Mouse (Mus musculus): ENCODE measurements around the gene Tubgcp3. TPM values are rescaled to one million over a fixed set of nuclear protein-coding genes. Genes with fewer than 3 reads are reported as not detected.
"Not testable (repeated sequence)": the region's sequence is repeated elsewhere in the genome, so short reads cannot be mapped to it uniquely, and the experiment has no call there.

Gene Tubgcp3
- total and polyA plus RNA-seq, 2 experiments from 2014 or later, result 24.9 to 40.0 TPM

DNA sequence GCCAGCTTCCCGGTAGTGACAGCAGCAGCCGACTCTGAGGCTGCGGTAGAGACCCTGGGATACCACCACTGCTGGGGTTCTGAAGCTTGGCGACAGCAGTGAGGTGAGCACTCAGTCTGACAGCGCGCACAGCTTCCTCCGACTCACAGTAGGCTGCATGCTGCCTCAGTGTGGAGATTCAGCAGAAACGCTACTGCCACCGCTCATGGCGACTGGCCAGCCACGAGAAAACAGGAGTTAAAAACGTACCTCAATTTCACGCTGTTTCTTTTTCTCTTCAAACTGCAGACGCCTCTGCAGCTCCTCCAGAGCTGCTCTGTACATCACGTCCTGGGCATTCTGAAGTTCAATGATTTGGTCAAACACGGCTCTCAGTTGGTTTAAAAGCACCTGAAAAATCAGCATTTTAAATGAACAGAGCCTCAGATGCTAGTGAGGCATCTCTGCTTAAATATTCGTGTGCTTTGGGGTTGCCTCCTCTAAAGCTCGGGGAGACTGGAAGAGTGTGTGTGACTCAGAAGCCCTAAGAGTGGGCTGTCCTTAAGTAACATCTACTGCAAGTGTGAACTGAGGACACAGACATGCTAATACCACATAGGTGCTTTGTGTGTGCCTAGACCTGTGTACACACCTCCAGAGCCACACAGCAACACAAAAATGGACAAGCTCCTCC, 50.4 kb downstream of the Tubgcp3 start:
- Histone ChIP-seq H3K9ac (replicated peaks; ENCODE audit: low read length) (no peak overlapping the region), H3K27ac (no peak overlapping the region), H3K4me2 (ENCODE audit: low read depth, low read length) (no peak overlapping the region), H3K4me1 (ENCODE audit: insufficient read depth, low read length) (no peaks in the 10 kb centered on the region), H3K4me3 (ENCODE audit: low read length) (no peak overlapping the region), H3K9me3 (ENCODE audit: low read length) (no peaks in the 10 kb centered on the region), H3K36me3 (ENCODE audit: insufficient read depth, low read length) (peaks cover 38% of the 10 kb centered on the region), H3K27me3 (ENCODE audit: insufficient read depth, low read length) (no peaks in the 10 kb centered on the region)
- ATAC-seq (no peak), DNase-seq (ENCODE audit: low spot score) (no peak)
- TF ChIP-seq CTCF (IDR thresholded peaks at IDR 0.05; ENCODE audit: low read depth), result no peak
- WGBS, result 82% methylated on average over 18 of the region's 18 CpGs

DNA sequence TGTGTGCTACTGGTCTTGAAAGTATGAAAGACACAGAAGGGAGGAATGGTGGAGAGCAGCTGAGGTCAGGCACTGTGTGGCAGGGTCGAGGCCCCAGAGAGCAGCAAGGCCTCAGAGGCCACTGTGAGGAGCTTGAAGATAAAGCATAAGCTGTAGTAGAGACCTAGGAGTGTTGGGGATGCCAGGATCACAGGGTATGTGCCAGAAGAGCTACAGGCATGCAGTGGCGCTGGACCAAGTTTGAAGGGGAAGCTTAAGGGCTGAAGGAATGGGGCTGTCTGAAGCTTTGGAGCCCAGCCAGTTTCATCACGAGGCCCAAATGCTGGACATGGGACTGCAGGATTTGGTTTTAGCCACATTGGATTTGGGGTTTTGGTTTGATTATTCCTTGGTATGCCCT, 54.7 kb downstream of the Tubgcp3 start:
- H3K36me3 ChIP-seq (ENCODE audit: insufficient read depth, low read length), result peaks cover 22% of the 10 kb centered on the region; the same call in 1 of the 2 replicates
- not testable (repeated sequence) for H3K4me2 ChIP-seq (ENCODE audit: low read depth, low read length); ATAC-seq; DNase-seq (ENCODE audit: low spot score); H3K27ac ChIP-seq; H3K9ac ChIP-seq (replicated peaks; ENCODE audit: low read length); H3K4me1 ChIP-seq (ENCODE audit: insufficient read depth, low read length); H3K9me3 ChIP-seq (ENCODE audit: low read length); H3K4me3 ChIP-seq (ENCODE audit: low read length); H3K27me3 ChIP-seq (ENCODE audit: insufficient read depth, low read length)
- WGBS, result 67% methylated on average over 3 of the region's 3 CpGs

DNA sequence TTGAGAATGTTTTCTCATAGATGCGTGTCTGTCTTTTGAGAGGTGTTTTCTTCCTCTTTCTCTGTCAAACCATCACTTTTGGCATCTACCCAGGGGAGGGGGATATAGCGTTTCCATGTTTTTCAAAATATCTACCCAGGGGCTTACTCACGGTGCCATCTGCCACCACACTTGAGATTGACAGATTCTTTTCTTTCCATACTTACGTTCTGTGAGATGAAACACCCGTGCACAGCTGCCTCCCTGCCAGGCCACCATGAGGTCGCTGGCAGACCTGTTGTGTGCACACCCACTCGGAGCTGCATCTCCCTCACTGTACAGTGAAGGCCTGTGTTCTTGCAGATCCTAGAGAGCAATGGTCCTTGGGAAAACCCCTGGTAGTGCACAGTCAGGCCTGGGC, 58.8 kb downstream of the Tubgcp3 start:
- no peaks in the 10 kb centered on the region for H3K9me3 ChIP-seq (ENCODE audit: low read length)
- no peak overlapping the region for H3K4me3 ChIP-seq (ENCODE audit: low read length)
- no peak for ATAC-seq
- H3K4me1 ChIP-seq (ENCODE audit: insufficient read depth, low read length), result no peaks in the 10 kb centered on the region
- WGBS, result 53% methylated on average over 7 of the region's 7 CpGs
- no peaks in the 10 kb centered on the region for H3K27me3 ChIP-seq (ENCODE audit: insufficient read depth, low read length)
- H3K4me2 ChIP-seq (ENCODE audit: low read depth, low read length), result no peak overlapping the region
- TF ChIP-seq CTCF (IDR thresholded peaks at IDR 0.05; ENCODE audit: low read depth), result no peak
- no peak overlapping the region for H3K9ac ChIP-seq (replicated peaks; ENCODE audit: low read length)
- no peak for DNase-seq (ENCODE audit: low spot score)
- peaks cover 5% of the 10 kb centered on the region; the same call in 1 of the 2 replicates for H3K36me3 ChIP-seq (ENCODE audit: insufficient read depth, low read length)
- H3K27ac ChIP-seq, result no peak overlapping the region

DNA sequence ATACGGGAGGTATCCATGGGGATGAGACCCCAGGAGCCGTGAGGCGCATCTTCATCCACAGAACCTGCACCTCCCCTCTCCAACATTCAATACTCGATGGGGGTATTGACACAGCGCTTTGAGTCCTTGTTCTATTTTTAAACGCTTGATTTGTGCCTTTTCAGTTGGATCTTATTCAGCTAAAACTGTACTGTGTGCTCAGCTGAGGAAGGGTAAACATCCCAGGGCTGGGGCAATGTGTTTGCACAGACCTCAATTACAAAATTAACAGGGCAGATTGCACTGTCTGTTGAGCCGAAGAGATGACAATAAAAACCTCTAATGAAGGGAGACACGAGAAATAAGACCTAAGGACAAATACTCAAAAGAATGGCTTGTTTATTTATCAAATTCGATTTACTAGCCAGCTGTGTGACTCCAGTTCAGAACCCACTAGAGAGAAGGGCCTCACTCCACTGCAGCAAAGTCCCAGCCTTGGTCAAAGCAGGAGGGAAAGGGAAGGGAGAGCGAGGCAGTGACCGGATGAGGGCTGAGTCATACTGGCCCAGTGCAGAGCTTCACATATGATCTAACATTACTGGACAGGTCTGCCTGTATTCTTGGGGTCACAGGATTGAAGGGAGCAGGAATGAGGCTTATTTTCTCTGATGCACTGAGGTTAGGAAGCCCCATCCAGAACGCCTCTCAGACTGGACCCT, 62.1 kb downstream of the Tubgcp3 start:
- H3K4me1 ChIP-seq (ENCODE audit: insufficient read depth, low read length), result no peaks in the 10 kb centered on the region

DNA sequence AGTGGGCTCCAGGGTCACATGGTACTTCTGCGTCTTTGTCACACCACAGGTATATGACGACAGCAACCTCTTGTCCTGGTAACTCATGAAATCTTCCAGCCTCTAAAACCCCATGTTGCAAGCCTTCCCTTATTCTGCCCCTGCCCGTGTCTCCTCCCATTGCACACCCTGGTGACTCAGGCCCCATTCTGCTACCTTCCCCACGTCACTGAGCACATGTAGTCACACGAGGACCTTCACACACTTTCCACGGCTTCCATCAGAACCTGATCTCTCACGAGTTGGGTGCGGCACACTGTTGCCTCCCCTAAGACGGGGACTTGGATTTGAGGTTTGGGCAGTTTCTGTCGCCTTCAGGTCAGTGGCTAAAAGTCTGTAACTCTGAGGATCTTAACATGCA, 63.2 kb downstream of the Tubgcp3 start:
- no peaks in the 10 kb centered on the region for H3K4me1 ChIP-seq (ENCODE audit: insufficient read depth, low read length)
- no peaks in the 10 kb centered on the region for H3K9me3 ChIP-seq (ENCODE audit: low read length)
- H3K36me3 ChIP-seq (ENCODE audit: insufficient read depth, low read length), result no peaks in the 10 kb centered on the region
- ATAC-seq (no peak), DNase-seq (ENCODE audit: low spot score) (no peak)
- H3K27me3 ChIP-seq (ENCODE audit: insufficient read depth, low read length), result no peaks in the 10 kb centered on the region
- H3K4me2 ChIP-seq (ENCODE audit: low read depth, low read length), result no peak overlapping the region
- no peak overlapping the region for H3K9ac ChIP-seq (replicated peaks; ENCODE audit: low read length)
- 80% methylated on average over 10 of the region's 10 CpGs for WGBS
- no peak overlapping the region for H3K4me3 ChIP-seq (ENCODE audit: low read length)
- TF ChIP-seq CTCF (IDR thresholded peaks at IDR 0.05; ENCODE audit: low read depth), result no peak
- H3K27ac ChIP-seq, result no peak overlapping the region

More for the DNA sequence above, 62.1 kb downstream of the Tubgcp3 start:
- DNase-seq (ENCODE audit: low spot score) (no peak), ATAC-seq (no peak)
- Histone ChIP-seq H3K36me3 (ENCODE audit: insufficient read depth, low read length) (no peaks in the 10 kb centered on the region), H3K9ac (replicated peaks; ENCODE audit: low read length) (no peak overlapping the region), H3K27ac (no peak overlapping the region), H3K9me3 (ENCODE audit: low read length) (no peaks in the 10 kb centered on the region), H3K4me3 (ENCODE audit: low read length) (no peak overlapping the region), H3K4me2 (ENCODE audit: low read depth, low read length) (no peak overlapping the region), H3K27me3 (ENCODE audit: insufficient read depth, low read length) (no peaks in the 10 kb centered on the region)
- 50% methylated on average over 12 of the region's 12 CpGs for WGBS
- TF ChIP-seq CTCF (IDR thresholded peaks at IDR 0.05; ENCODE audit: low read depth), result no peak

DNA sequence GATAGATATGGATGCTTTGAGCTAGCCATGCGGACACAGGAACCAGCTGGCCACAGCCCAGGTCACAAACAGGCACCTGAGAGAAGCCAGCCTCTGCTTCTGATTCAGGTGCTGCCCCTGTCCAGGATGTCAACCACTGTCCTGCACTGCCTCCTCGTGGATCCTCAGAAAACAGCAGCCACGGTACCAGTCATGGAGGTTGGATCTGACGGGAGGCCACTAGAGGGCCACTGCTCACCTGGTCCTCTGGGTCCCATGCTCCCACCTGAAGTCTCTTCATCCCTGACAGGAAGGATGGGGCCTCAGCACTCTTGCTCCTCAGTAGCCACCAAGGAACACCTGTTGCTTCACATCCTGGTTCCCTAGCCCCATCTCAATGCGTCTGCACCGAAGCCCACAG, 64.8 kb downstream of the Tubgcp3 start:
- no peaks in the 10 kb centered on the region for H3K27me3 ChIP-seq (ENCODE audit: insufficient read depth, low read length)
- peak; percentile 99 for TF ChIP-seq CTCF (IDR thresholded peaks at IDR 0.05; ENCODE audit: low read depth)
- ATAC-seq, result peak; percentile 76
- H3K36me3 ChIP-seq (ENCODE audit: insufficient read depth, low read length), result no peaks in the 10 kb centered on the region
- 25% methylated on average over 6 of the region's 6 CpGs for WGBS
- no peak overlapping the region for H3K9ac ChIP-seq (replicated peaks; ENCODE audit: low read length)
- H3K4me3 ChIP-seq (ENCODE audit: low read length), result no peak overlapping the region
- H3K9me3 ChIP-seq (ENCODE audit: low read length), result no peaks in the 10 kb centered on the region
- H3K27ac ChIP-seq, result no peak overlapping the region
- H3K4me2 ChIP-seq (ENCODE audit: low read depth, low read length), result no peak overlapping the region
- H3K4me1 ChIP-seq (ENCODE audit: insufficient read depth, low read length), result no peaks in the 10 kb centered on the region
- DNase-seq (ENCODE audit: low spot score), result peak; percentile 84

DNA sequence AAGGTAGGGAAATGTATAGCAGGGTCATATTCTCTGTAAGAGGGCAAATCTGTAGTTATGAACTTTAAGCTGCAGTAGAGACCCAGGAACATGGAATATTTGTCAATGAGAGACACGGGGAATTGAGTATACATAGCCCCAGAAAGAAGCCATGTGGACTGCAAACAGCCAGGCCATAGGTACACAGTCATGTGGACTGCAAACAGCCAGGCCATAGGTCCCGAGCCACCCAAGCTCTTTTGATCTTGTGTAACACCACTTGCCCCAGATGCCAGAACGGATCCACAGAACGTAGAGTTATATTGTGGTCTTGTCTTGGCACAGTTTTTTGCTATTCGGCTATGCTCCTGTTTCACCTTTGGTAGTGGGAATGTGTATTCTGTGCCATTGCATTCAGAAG, 88.3 kb downstream of the Tubgcp3 start:
- H3K4me1 ChIP-seq (ENCODE audit: insufficient read depth, low read length), result no peaks in the 10 kb centered on the region
- H3K27me3 ChIP-seq (ENCODE audit: insufficient read depth, low read length), result no peaks in the 10 kb centered on the region
- no peak overlapping the region for H3K4me2 ChIP-seq (ENCODE audit: low read depth, low read length)
- TF ChIP-seq CTCF (IDR thresholded peaks at IDR 0.05; ENCODE audit: low read depth), result no peak
- no peak overlapping the region for H3K9ac ChIP-seq (replicated peaks; ENCODE audit: low read length)
- H3K4me3 ChIP-seq (ENCODE audit: low read length), result no peak overlapping the region
- no peak for DNase-seq (ENCODE audit: low spot score)
- no peak for ATAC-seq
- H3K36me3 ChIP-seq (ENCODE audit: insufficient read depth, low read length), result no peaks in the 10 kb centered on the region
- no peaks in the 10 kb centered on the region for H3K9me3 ChIP-seq (ENCODE audit: low read length)
- 89% methylated on average over 5 of the region's 5 CpGs for WGBS
- no peak overlapping the region for H3K27ac ChIP-seq

DNA sequence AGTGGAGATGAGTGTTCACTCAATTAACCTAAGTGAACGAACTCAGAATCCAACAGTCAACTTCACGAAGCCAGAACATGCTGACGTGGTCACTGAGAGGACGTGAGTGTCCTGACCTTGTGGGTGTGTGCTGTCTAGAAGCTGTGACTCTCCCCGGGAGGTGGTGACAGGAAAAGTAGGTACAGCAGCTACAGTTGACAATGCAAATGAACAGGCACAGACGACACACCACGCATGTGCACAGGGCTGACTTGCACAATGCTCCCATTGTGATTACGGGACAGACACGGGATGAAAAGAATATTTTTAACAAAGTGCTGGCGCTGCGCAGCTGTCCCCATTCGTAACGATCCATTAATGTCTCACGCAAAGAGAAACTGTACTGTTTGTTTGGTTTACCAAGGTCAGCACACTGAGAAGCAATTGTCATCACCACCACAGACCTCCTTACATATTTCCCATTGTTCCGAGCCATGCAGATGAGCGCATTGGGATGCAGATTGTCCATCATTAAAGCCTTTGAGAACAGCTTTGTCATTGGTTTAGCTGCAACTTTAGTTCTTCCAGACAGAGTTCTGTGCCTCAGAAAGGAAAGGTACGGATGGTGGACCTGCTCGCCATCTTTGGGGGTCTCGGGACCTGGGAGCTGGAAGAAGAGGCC, 92.6 kb downstream of the Tubgcp3 start:
- not testable (repeated sequence) for H3K9me3 ChIP-seq (ENCODE audit: low read length); H3K4me3 ChIP-seq (ENCODE audit: low read length); H3K4me1 ChIP-seq (ENCODE audit: insufficient read depth, low read length); H3K27me3 ChIP-seq (ENCODE audit: insufficient read depth, low read length); DNase-seq (ENCODE audit: low spot score); ATAC-seq; H3K27ac ChIP-seq; H3K36me3 ChIP-seq (ENCODE audit: insufficient read depth, low read length); H3K4me2 ChIP-seq (ENCODE audit: low read depth, low read length); H3K9ac ChIP-seq (replicated peaks; ENCODE audit: low read length)
- 53% methylated on average over 19 of the region's 19 CpGs for WGBS

Measured in hindbrain, postnatal 0 days (tissue).